Mouse (Mus musculus) gastrocnemius, postnatal 14 days (tissue): Measurements from ENCODE around the gene Gm20388. TPM values are rescaled to one million over a fixed set of nuclear protein-coding genes. Genes with fewer than 3 reads are reported as not detected.

Source experiments
- DNase-seq: peaks from one replicate; pipeline ENCODE4 v3.0.0; 2021; ENCODE audit warnings: mixed read lengths
- intact Hi-C: fragments of 180-260 bp; cut with DNase I; formaldehyde crosslinking; loops from one replicate; pipeline ENCODE4 v1.15.1; 2025; ENCODE audit warnings: low total_unique reads
- total RNA-seq, 2 experiments: library from RNA; stranded (reverse); gene quantifications; 2 replicates each; pipeline ENCODE4 v1.2.3; 2021

Gene Gm20388
- total RNA-seq, 2 experiments from 2014 or later: 5.6 to 6.0 TPM

DNA sequence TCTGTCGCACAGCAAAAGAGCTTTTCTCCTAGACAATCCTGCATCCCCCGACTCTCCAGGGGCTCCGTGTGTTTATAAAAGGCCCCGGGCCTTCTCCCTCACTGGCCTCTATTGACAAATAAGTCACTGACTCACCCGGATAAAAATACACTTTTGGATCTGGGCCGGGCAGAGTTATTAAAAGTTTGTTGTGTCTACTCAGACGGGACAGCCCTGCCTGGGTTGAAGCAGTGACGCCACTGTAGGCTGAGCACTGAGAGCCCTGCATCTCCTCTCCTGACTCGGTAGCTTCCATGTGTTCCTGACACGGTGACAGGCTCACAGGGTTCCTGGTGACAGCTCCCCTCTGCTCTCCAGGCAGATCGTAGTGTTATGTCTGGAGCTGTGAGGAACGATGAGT lies 1241.8 kb downstream of the Gm20388 start:
- intact Hi-C loops: no loop called here
- no peak for DNase-seq

DNA sequence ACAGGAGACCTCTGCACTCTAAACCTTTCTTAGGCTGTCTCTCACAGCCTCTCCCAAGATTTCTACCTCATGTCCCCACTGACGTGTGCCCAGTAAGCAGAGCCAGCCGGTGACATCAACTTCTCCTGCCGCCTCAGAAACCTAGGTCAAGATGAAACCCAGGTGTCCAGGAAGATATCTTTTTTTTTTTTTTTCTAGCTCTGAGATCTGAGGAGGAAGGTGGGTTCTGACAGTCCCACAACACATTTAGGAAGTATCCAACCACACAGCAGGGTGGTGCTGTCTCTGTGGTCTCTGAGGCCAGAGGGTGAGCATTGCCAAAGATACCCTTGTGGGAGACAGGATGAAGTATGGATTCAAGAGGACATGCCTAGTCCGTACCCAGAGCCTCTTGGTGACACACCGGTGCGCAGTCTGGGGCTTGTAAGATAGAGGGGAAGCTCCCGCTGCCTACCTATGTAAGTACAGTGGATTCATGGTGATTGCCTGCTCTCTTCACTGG lies 1246.4 kb downstream of the Gm20388 start:
- no peak for DNase-seq
- intact Hi-C loops: no loop called here

DNA sequence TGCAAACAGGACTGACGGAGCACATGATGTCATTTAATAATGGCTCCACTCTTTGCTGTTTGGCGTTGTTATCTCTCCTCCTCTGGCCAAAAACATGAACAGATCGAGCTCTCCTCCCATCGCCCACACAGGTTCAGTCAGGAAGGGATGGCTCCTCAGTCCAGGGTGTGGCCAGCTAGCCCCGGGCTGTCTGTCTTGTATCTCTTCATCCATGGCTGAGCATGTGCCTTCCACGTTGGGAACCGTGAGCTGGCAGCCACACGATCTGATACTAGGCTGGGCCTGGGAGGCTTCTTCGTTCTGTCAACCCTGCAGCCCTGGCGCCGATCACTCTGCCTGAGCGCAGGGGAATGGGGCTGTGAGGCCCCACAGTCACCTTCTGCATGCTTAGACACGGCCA lies 1248.2 kb downstream of the Gm20388 start:
- intact Hi-C loops: no loop called here
- no peak for DNase-seq

DNA sequence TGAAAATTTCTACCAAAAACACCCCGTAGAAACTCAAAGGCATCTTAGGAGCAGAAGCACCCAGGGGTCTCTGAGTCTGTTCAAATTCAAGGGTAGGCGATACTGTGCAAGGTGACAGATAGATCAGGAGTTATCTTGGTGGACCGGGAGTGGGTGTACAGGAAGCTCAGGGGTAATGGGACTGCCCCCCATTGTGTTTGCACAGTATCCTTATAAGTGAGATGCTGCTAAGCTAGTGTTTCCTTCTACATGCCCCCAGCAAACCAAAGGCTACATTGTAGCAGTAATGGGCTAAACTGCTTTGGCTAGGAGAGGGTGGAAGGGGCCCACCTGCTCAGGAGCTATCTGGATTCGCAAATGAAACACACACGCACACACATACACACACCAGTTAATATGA lies 1250.8 kb downstream of the Gm20388 start:
- no peak for DNase-seq
- intact Hi-C loops: no loop called here

DNA sequence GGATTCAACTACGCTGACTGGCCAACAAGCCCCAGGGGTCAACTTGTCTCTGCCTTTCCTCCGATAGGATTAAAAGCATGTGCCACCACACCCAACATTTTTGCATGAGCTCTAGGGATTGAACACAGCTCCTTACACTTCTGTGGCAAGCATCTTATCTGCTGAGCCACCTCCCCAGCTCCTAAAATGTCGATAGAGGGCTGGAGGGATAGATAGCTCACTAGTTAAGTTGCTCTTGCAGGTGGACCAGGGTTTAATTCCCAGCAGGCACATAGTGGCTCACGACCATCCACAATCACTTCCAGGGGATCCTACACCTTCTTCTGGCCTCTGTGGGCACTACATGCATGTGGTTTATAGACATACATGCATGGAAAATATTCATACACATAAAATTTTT lies 1251.8 kb downstream of the Gm20388 start:
- no peak for DNase-seq
- intact Hi-C loops: no loop called here

DNA sequence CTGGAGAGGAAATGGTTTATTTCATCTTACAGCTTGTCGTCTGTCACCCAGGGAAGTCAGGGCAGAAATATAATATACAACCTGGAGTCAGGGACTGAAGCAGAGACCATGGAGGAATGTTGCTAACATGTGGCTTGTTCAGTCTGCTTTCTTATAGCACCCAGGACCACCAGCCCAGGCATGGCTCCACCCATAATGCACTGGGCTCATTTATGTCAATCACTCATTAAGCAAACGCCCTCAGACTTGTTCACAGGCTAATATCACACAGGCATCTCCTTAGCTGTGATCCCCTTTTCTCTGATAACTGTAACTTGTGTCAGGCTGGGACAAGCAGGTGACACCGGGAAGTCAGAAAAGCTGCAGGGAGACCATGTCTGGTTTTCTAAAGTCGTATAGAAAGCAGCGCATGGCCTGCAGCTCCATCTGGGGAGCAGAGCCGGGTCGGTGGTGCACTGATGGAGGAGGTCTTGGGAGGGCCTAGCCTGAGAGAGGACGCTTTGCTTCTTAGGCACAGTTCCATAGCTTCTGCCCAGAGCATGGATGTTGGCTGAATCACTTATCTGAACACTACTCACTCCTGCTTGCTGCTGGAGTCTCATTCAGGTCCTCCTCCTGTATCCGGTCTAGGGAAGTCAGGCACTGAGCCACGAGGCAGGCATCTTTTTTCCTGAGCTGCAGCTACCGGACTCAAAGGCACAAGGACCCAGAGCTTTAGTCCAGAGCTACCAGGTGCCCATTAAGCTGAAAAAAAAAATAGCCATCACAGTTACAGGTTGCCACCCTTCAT lies 1252.5 kb downstream of the Gm20388 start:
- no peak for DNase-seq
- intact Hi-C loops: no loop called here

DNA sequence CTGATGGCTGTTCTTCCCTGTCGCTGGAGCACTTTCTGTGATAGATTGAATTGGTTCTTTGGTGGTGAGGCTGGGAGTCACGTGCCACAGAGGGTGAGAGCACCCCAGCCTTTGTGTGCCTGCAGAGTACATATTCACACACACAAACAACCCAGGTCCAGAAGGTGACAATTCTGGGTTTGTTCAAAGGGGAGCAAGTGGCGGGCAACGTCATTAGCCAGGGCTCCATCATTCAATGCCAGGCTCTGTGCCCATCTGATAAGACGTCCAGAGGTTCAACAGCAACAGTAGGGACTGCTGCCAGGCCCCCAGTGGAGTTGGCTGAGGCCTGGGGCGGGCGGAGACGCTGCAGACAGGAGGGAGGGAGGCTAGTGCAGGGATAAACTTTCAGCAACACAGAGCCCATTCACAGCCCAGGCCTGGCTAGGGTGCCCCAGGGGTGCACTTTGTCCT lies 1253.4 kb downstream of the Gm20388 start:
- DNase-seq: no peak

DNA sequence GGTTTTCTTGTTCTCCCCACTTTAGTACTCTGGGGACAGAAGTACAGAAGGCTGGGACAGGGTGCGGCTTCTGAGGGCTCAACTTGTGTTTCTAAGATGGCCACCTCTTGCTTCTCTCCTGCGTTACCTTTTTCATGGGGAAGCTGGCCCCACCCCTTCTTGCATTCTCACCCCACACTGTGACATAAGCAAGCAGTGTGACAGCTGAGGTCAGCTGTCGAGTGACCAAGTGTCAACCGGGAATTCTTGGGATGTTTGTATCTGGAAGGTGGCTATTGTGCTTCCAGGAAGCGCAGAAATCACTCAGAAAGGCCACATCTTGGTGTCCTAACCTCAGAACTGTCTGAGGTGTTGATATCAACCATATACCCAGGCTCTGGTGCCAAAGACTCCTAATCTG lies 1257.4 kb downstream of the Gm20388 start:
- no peak for DNase-seq
- intact Hi-C loops: no loop called here

More for the DNA sequence above, 1253.4 kb downstream of the Gm20388 start:
- intact Hi-C loops: no loop called here

DNA sequence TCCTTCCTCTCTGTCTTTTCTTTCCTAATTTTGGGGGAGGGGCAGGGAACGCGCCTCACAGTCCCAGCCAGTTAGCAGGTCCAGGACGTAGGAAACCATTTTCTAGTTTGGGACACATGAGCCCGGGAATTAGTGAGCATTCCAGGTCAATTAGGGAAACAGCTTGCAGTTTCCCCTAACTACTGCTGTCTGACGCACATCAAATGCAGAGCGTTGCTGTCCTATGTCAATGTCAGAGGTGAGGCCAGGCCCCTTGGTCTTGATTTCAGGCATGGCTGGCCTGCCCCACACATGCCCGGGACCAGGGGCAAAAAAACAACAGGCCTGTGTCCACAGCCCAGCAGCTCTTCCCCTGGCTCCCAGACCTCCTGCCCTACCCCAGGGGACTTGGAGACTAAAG lies 1259.5 kb downstream of the Gm20388 start:
- intact Hi-C loops: no loop called here
- no peak for DNase-seq

DNA sequence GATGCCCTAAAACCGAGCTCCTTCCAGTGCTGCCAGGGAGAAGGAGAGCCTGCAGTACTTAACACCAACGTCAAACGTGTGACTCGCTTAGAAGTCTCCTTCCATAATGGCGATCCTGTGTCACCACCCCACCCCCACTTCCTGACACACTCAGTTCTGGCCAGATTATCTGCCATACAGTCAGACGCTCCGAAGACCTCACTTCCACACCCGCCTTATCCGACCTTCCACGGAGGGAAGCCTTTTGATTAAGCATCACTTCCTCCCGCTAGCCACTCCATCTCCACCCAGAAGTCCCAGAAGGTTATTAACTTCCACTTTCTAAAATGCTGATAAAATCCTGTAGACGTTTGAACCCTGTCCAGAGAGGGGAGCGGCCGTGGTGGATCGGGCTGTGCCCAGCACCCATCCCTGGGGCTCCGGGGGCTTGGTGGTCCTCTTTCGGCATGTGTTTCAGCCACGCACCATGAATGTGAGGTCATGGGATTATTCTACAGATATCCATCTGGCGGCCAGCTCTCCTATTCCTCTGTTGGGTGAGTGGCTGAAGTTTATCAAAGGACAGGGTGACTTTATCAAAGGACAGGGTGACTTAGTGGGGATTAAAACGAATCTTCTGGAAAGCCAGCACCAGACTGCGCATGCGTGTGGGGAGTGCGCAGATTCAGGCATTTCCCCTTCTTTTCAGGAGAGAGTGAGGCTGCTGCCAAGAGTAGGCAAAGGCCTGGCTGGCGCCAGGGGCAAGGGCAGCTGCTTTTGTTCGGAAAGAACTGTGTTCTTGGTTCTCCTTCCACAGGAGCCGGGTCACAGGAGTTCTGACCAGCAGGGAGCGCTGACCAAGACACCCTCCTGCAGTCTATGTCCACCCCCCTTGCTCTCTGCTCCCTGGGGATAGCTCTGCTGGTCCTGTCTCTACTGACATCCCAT lies 1260.2 kb downstream of the Gm20388 start:
- intact Hi-C loops: no loop called here
- no peak for DNase-seq

DNA sequence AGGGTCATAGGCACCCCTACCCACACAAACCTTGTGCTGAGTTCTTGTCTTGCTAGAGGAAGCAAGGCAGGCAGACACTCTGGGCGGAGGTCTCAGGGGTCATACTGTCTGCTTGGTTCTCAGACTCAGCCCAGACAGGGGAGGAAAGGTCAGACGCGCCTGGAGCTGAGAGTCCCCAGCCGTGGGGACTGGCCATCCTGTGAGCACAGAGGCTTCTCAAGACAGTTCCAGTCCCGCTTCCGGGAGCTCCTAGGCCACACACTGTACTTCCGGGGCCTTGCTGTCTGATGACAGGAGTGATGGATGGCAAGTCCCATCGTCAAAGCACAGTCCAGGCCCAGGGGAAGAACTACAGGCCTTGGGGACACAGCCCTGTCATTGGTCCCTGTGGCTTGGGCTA lies 1261.9 kb downstream of the Gm20388 start:
- DNase-seq: no peak
- intact Hi-C loops: no loop called here

DNA sequence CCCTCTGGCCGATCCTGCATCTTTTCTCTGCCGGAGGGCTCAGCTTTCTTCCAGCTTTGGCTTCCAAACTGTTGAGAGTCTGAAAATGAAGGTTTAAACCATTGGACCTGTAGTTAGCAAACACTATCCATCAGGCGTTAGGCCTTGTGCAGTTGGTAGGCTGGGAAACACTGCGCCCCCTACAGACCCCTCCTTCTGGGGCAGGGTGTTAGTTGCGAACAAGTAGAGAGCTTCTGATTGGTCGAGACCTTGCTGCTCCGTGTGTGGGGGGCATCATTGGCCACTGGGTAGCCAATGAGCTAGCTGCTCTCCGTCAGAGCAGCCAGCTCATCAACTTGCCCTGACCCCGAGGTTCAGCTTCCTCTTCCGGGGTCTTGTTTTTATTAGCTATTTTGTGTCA lies 1263.5 kb downstream of the Gm20388 start:
- intact Hi-C loops: no loop called here
- DNase-seq: no peak

DNA sequence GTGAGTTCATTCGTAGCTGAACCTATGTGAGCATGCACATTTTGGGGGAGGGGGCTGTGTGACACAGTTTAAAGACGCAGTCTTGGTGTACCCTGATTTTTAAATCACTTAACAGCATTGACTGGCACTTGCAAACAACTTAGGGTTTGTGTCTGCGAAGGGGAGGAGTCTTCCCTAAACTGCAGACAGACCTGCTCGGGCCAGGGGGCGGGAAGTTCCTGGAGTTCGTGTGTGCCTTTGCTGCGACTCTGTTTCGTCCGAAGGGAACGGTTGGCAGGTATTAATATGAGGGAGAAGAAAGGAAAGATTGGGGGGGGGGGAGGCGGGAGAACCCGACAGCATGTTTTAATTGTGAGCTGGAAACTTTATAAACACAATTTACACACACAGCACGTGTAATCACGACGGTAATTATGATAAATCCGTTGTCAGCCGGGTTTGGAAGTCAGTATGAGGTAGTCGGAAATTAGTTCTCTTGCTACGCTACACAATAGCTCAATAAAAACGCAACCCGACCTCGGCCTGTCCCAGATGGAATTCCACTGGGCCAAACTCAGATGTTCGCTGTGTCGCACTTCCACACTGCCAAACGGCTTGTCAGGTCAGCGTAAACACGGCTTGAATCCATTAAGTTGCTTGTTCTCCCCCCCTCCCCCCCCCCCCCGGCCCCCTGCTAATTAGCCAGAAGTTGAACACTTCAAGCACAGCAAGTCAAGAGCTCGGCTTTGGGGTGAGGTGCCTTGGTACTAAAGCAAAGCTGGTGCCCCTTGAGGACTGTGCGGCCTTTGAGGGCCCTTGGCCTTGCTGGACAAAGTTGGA lies 1264.3 kb downstream of the Gm20388 start:
- intact Hi-C loops: no loop called here
- no peak for DNase-seq

DNA sequence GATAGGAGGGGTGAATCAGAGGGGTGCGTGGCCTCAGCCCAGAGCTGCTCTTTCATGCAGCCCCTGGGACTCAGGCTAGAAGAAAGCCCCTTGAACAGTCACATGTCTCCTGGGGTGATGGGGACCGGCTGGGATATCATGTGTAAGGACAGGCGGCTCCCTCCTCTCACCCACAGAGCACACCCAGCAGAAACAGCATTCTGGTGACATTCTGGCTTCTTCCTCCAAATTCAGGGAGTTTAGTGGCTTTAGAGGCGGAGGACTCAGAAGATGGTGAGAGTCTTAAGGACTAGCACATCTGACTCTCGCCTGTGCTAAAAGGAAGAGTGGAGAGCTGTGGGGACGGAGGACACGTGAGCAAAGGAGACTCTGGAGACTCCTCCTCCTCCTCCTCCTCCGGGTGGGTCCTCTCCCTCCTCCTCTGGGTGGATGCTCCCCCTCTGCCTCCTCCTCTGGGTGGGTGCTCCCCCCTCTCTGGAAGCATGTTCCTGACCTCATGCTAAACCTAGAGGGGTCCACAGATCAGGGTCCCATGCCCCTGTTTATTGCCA lies 1265.0 kb downstream of the Gm20388 start:
- intact Hi-C loops: no loop called here
- DNase-seq: no peak

DNA sequence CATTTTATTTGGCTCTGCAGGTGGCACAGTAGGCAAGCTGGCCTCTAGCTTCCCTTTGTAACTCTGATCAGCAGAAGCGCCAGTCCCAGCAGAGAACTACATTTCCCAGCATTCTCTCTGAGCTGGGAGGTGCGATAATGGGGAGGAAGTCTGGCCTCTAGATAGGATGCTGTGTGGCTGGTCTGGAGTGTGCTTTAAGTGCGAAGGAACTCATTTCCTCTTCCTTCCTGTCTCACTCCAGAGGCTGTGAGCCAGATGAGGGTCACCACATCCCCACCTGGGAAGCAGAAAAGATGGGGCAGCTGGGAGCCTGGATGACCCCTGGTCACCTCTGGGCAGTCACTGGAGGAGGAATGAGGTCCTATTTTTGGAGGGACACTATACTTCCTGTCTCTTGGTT lies 1265.7 kb downstream of the Gm20388 start:
- no peak for DNase-seq
- intact Hi-C loops: no loop called here

DNA sequence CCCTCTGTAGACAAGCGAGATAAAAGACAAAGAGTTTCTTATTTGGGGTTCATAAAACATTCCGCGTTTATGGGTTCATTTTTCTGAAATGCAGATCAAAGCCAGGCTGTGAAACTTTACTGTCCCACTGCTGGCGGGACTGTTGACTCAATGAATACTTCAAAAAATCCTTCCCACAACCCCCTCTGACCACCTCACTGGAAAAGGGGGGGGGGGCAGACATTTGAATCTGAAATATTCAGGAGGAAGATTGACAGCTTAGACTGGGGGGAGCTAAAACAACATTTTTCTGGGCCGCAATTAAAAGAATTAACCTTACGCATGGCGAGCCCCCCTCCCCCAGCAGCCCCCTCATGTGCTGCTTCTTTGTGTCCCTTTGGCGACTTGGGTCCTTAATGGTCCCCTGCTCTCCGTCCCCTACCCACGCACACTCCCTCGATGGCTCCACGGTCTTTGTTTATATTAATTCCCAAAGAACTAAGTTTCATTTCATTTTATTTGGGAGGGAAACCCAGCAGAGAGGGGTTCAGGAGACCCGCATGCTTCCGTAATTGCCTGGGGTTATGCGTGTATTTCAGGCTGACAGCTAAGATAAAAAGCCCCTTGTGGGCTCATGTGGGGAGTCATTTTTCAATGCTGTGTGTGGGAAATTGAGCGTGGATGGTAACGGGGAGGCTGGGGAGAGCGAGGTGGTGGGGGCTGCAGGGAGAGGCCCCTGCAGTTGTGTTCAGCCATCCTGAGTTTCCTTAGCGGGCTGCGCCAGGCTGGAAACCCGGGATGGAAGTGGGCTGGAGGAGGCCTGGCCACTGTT lies 1270.0 kb downstream of the Gm20388 start:
- no peak for DNase-seq
- intact Hi-C loops: no loop called here

DNA sequence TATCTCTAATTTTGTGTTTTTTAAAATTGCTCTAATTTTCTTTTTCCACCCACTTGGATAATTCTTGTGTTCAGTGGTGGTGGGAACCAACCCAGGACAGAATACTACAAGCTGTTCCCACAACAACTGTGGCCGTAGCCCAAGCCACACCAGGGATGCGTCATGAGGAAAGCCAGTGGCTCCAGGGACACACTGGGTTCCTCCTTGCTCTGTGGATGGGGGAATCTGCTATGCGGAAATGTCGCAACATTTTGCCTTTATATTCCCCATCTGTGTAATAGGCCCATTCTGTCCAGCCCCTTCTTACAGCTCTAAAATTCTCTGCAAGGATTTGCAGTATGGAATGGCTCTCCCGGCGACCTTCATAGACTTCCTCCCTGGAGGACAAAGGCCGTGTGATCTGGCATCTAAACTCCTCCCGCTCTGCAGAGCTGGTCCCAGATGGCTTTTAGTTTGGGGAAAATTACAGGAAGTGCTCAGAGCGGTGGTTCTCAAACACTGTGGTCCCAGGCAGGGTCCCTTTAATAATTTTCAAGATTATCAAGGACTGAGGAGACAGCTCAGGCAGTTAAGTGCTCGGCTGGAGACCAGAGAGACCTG lies 1270.7 kb downstream of the Gm20388 start:
- DNase-seq: no peak
- intact Hi-C loops: no loop called here
